Mouse (Mus musculus) erythroblast, embryonic 14.5 days (primary cell): Measurements from ENCODE around the gene Adgrg1.

ENCODE experiments used
- GATA1 ChIP-seq: IDR thresholded peaks from 2 replicates; pipeline ENCODE4 v1.6.1; 2012; ENCODE audit warnings: low read length, inconsistent platforms, mixed read lengths
- TAL1 ChIP-seq: IDR thresholded peaks from 3 replicates; pipeline ENCODE4 v1.6.1; 2012; ENCODE audit warnings: low read length, inconsistent platforms, mixed read lengths

DNA sequence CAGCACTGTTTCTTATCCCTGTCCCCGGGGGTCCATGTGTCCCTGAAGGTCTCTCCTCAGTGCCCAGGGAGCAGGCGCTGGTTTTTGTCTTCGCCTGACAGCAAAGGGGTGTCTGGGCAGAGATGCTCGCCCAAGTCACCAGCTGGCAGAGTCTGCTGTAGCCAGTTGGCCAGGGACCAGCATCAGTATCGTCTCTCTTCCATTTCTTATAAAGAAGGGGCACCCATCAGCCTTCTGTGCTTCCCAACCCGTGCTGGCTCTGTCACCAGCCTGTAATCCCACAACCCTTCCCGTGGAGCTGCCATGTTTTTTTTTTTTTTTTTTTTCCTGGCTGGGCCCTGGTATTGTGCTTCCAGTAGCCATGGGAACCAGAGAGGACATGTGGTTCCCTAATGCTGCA, 7.3 kb downstream of the Adgrg1 start:
- TF ChIP-seq GATA1 (no peak), TAL1 (no peak)
